Mouse (Mus musculus) CD8-positive naive resting alpha-beta T cell, adult 2 months (primary cell): ENCODE results near the gene Mndal.
"Not testable (repeated sequence)": the region's sequence is repeated elsewhere in the genome, so short reads cannot be mapped to it uniquely, and the experiment has no call there.

Experiments used
- DNase-seq, 2 experiments: peaks; one replicate each; pipeline ENCODE4 v3.0.0; 2022; ENCODE audit warnings: low read depth in 2 of 2, low spot score in 2 of 2

Mndal gene

DNA sequence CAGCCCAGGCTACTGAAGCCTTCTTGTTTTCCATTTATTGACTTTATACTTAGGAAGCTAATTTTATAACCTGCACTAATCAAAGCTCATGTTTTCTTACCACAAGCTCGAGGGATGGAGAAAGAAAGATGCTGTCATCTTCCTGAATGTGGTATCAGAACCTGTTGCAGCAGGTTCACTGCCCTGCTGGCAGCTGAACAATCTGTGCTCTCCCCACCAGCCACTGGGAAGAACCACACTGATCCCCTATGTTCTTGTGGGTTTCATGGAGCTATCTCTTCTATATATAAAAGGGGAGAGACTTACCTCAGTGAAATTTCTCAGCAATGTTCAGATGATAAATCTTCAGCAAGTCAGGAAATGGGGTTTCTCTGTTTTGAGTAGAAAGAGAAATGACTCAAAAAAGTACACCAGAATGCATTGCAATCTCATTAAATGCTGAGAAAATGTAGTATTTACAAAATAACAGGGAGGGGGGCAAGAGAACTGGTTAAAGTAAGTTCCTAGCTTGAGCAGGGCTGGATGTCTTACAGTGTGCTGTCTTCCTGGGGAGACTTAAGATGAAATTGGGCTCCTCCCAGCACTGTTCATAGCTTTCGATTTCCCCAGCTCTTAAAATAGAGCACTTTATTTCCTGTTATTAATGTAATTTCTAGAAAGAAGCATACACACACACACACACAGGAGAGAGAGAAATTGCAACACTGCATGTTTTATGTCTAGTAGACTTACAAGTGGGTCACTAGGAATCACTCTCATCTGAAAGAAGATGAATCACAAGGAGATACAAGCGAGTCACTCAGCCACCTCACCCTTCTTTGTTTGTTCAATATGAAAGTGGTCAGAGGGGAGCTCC, at the start of gene Mndal, which contains the start of gene Ifi203:
Gene Mndal (minus strand): TSS at position 568 of the 856 bp plus-strand sequence.
Gene Ifi203 (minus strand): TSS at position 749 of the 856 bp plus-strand sequence.
- peak in 1 of 2 experiments; percentile 7 for DNase-seq

DNA sequence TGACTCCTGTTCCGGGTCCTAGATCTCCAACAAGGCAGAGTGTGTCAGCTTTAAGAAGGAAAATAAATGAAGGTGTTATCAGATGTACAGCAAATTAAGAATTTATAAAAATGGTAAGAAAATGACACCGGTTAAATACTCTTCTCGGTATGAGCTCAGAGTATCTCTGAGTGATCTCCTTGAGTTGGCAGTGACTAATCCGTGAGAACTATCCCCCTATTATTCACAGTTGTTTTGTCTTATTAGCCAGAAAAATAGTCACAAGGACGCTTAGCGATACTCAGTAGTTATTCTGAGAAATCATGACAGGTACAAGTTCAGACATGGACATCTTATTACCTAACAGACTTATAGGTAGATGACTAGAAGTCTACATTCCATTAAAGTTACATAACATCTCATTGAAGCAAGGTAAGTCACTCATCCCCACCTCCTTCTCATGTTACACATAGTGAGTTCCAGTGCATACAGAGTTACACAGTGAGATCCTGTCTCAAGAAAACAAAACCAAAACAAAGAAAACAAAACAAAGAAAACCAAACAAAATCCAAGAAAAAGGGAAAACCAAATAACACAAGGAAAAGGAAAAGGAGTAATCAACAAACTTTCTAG, 40.5 kb upstream of the Mndal start, which contains the start of gene Ifi202b:
Gene Ifi202b (minus strand): TSS at position 51 of the 612 bp plus-strand sequence.
- not testable (repeated sequence) for DNase-seq

GRCm38 (mm10) chr1:173981038-173981437, 38.7 kb upstream of the Mndal start:
- not testable (repeated sequence) for DNase-seq

DNA sequence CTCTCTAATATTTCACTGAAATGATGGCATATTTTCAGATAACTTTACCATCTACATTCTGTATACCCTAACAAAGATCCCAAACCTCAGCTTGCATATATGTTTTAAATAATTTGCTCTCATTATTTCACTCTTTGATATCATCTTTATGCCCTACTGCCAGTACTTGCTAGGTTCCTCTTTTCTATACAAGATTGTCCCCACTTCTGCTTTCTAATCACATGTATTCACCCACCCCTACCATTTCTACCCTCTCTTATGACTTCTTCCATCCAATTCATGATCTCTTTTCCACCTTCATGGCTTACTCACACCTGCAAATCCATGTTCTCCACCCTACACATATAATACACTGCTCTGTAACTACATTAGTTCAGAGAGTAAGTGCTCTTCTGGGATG, 35.3 kb upstream of the Mndal start:
- DNase-seq, result no peak

- no peak for DNase-seq
Observed at GRCm38 (mm10) chr1:173973111-173973510, 30.8 kb upstream of the Mndal start.

DNA sequence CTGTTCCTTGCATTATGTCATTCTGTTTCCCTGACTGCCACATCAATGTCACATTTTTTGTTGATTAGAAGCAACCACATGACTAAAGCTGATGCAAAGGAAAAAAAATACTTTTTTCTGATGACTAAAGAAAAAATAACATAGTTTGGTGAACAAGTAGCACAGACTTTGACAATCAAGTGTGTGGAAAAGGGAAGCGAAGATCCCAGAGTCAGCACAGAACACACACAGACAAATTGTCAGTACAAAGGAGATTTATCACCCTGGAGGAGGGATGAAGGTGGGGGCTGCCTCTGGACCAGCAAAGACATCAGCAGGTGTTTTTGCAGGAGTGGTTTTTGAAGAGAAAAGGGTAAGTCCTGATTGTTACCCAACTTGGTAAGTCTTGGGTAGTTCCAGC, 19.2 kb upstream of the Mndal start:
- DNase-seq, result not testable (repeated sequence)

DNA sequence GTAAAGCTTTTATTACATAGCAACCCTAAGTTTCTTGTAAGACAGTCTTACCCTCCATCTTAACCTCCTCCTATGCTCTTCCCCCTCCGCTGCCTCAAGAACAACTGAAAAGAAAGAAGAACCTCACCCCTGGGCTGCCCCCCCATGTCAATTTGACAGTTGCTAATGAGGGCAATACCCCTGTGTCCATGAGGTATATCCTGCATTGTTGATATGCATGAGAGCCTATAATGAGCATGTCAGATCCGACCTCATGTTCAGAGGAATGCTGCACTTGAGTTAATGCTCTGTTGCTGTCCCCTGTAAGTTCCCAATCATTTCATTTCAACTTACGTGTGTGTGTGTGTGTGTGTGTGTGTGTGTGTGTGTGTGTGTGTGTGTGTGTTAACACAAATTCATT, 17.7 kb upstream of the Mndal start:
- DNase-seq, result not testable (repeated sequence)

GRCm38 (mm10) chr1:173955839-173956527, 13.7 kb upstream of the Mndal start:
- not testable (repeated sequence) for DNase-seq

- no peak for DNase-seq
Observed at GRCm38 (mm10) chr1:173955071-173955796, 12.9 kb upstream of the Mndal start.

- no peak for DNase-seq
Observed at GRCm38 (mm10) chr1:173953563-173953962, 11.3 kb upstream of the Mndal start.

GRCm38 (mm10) chr1:173949044-173949443, 6.8 kb upstream of the Mndal start:
- peak in 1 of 2 experiments; percentile 16 for DNase-seq

DNA sequence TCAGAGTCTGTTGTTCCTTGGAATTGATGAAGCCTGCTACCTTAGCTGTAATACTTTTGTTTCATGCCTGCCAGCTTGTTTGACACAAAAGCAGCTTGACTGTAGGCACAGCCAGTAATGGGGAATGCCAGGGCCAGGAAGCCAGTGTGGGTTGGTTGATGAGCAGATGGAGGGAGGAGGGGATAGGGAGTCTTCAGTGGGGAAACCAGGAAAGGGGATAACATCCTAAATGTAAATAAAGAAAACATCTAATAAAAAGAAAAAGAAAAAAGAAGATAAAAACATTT, 432 bp upstream of the Mndal start:
- not testable (repeated sequence) for DNase-seq

DNA sequence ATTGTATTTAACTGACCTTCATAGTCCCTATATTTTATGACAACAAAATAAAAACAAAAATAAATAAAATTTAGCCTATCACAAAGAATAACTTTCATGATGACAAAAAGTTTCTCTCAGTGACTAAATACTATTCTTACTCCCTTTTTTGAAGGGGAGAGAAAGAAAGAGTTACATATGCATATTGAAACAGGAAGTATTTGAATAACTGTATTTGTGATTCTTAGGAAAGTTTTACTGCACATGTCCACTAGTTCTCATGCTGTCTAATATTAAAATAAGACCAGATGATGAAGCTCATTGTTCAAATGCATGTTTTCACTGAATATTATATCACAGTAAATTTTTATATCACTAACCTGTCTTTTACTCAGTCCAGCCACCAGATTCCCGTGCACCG, 769 bp downstream of the Mndal start:
- not testable (repeated sequence) for DNase-seq

DNA sequence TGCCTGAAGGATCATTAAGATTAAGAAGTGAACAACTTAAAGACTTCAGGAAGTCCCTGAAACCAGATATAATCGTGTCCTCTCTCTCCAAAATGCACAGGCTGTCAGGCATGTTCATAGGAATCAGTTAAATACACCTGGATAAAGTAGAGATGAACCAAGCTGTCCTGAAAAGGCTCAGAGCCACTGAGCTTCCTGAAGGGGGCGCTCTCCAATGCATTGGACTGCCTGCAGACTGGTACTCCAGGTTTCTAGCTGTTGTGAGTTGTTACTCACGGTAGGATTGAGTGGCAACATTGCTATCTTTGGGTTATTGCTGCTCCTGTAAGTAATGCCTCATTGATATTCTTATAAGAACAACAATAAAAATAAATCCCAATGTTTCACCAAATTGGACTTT, 23.0 kb downstream of the Mndal start:
- not testable (repeated sequence) for DNase-seq

DNA sequence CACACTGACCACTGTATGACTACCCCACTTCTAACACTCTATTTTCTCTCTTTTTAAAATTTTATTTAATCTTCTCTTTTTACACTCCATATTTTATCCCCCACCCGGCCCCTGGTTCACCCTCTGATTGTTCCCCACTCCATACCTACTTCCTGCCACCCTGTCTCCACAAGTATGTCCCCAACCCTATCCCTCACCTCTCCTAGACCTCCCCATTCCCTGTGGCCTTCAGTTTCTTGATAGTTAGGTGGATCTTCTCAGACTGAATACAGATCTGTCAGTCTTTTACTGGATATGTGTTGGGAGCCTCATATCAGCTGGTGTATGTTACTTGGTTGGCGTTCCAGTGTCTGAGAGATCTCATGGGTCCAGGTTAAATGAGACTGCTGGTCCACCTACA, 27.7 kb downstream of the Mndal start:
- DNase-seq, result no peak

GRCm38 (mm10) chr1:173913256-173913791, 29.0 kb downstream of the Mndal start:
- DNase-seq, result not testable (repeated sequence)

GRCm38 (mm10) chr1:173912548-173913255, 29.6 kb downstream of the Mndal start, which contains the start of gene Ifi211:
Ifi211 (minus strand) TSS chr1:173913046.
- not testable (repeated sequence) for DNase-seq

GRCm38 (mm10) chr1:173911808-173912464, 30.4 kb downstream of the Mndal start:
- DNase-seq, result no peak

GRCm38 (mm10) chr1:173908390-173908789, 33.9 kb downstream of the Mndal start:
- DNase-seq, result not testable (repeated sequence)
